Mouse (Mus musculus): ENCODE data around the gene Vmn1r16.
"Not testable (repeated sequence)": the region's sequence is repeated elsewhere in the genome, so short reads cannot be mapped to it uniquely, and the experiment has no call there.

Vmn1r16 gene

DNA sequence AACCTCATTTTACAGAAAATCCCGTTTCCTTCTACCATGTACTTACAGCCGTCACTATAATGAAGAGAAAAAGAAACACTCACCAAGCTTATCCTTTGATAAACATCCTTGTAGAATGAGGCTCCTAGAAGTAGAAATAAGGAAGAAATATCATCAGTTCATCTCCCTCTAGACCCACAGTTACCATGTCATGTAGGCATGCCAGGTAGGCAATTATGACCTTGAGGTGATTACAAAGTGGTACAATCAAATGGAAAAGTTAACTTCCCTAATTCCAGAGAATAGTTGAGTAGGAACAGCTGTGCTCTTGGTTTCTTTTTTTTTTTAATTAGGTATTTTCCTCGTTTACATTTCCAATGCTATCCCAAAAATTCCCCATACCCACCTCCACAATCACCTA, at the start of gene Vmn1r16:
Vmn1r16 (minus strand) TSS at position 101 of the 400 bp plus-strand sequence.
- DNase-seq (ENCODE audit: low read depth): no peak

DNA sequence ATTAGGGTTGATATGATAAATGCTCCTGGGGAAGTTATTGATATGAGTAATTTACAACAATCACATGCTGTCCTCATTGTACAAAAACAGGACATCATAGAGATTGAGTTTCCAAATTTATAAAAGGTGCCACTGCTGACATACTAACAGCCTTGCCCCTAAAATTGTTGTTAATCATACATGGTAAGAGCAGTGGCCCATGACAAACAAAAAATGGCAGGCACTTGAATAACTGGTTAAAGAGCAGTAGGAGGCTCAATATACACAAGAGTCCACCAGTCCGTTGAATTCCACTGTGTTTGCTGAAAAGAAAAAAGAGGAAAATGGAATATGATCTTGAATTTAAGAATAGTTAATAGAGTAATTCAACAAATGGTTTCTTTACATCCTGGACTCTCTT, 38.2 kb upstream of the Vmn1r16 start:
- DNase-seq (ENCODE audit: low read depth): no peak

DNA sequence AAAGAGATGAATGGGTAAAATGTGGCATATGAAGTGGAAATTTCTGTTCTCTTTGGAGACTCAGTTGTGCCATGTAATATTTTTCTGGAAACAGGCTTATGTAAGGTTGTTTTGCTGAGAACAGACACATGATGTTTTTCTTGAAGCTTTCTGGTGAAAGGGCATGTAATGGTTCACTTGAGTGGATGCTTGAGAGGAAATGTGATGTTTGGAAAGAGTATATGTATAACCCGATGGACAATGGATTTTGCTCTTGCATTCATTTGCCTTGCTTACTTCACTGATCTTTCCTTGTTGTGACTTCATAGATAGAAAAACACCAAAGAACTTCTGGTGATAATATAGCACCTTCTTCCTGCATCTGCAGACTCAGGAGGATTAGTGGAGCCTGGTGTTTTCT, 36.6 kb upstream of the Vmn1r16 start:
- not testable (repeated sequence) for DNase-seq (ENCODE audit: low read depth)

DNA sequence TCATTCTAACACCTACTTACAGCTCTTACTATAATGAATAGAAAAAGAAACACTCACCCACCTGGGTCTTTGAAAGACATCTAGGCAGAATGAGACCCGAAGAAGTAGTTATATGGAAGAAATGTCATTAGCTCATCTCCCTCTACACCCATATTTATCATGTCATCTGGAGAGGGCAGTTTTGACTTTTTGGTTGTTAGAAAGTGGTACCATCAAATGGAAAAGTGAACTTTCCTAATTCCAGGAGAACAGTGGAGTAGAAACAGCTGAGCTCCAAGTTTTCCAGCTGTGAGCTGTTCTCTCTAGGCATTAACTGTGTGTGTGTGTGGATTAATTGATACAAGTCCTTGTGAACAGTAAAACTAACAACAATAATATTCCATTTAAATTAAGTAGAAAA, 34.3 kb upstream of the Vmn1r16 start, which contains the start of gene Vmn1r17:
Vmn1r17 (minus strand) TSS at position 101 of the 400 bp plus-strand sequence.
- no peak for DNase-seq (ENCODE audit: low read depth)

DNA sequence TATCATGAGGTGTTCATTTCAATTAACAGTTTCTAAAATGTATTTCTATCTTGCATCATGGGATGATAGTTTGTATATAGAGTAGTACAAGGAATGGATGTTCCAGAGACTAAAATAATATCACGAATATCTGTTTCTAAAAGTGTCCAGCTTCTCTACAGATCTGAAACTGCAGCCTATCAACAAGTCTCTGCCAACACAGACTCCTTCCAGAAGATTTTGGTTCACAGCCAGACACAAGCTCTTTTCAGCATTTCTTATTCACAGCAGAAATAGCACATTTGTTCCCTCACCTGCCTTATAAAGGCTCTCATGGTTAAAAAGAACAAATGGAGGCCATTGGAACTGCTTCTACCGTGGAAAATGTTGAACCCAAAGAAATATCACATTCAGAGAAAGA, 27.6 kb upstream of the Vmn1r16 start:
- DNase-seq (ENCODE audit: low read depth): no peak

DNA sequence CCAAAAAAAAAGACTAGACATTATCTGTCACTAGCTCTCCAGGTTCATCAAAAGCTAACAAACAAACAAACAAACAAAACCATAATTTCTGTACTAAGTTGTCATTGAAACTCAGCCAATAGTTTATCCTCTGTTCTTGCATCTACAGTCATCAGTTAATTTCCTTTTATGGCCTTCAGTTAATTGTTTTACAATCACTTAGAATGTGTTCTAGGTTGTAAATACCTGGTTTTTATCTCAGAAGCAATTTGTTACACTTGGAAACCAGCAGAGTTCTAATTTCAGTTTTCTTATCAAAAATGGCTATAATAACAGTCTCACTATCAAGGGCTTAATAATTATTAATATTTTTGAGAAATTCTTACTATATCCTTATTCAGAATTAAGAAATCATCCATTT, 3.1 kb downstream of the Vmn1r16 start:
- DNase-seq (ENCODE audit: low read depth): no peak

DNA sequence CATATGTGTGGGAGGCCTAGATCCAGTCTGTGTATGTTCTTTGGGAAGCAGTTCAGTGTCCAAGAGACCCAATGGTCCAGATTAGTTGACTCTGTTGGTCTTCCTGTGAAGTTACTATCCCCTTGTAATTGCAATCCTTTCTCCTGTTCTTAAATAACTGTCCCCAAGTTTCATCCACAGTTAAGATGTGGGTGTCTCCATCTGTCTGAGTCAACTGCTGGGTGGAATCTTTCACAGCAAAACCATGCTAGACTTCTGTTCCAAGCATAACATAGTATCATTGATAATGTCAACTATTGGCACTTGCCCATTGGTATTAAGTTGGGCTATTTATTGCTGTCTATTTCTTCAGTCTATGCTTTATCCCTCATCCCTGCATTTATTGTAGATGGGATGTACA, 50.3 kb downstream of the Vmn1r16 start:
- no peak for DNase-seq (ENCODE audit: low read depth)

DNA sequence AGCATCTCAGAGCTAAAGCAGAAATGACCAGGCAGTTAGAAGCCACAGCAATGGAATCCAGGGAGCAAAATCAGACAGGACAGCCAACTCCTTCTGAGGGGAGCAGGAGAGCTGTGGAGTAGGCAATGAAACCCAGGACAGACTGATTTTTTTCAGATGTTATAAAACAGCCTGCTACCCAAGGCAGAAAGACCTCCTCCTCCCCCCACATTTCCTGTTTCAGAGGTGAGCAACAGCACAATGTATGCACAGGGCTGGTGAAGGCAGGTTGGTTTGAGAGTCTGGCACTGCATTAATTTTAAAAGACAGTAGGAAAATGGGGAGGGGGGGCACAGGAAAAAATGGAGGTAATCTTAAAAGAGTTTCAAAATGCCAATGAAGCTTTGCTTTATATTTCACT, 56.8 kb downstream of the Vmn1r16 start:
- DNase-seq (ENCODE audit: low read depth): peak; percentile 8

DNA sequence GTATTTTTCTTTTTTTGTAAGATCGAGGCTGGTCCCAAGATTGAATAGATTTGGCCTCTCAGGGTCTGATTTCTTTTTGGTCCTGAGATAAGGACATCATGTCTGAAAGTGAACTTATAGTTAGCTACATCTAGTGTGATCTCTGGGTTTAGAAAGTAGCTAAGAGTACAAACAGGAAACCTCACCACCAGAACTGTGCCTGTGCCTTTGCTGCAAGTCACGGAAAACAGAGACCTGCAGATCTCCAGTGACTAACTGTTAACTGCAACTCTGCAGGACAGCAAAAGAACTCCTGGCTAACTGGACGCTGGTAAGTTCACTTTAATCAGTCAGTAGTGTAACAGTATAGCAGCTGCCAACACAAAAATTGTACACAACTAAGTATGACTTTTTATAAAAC, 57.4 kb downstream of the Vmn1r16 start:
- DNase-seq (ENCODE audit: low read depth): peak; percentile 5

All from naive thymus-derived CD4-positive, alpha-beta T cell, adult 2 months (primary cell).